18 mouse cellular contexts compared by ENCODE assay signal in genomic region chr2:32218541-32219334, GRCm38 (mm10). TPM values are rescaled to one million over a fixed set of nuclear protein-coding genes. Genes with fewer than 3 reads are reported as not detected.
A peak's percentile ranks its signal among the peaks of the same experiment; 100 is the strongest.
DNase-seq lines count a peak whose midpoint lies in the region; ATAC-seq and TF ChIP-seq lines count a peak whose summit lies in the region.
"Had no signal": no experiment of that assay in that cellular context is flagged by ENCODE, and none has a peak within 500 bp of the region (broad histone marks: within the 10 kb centered on the region; RNA-seq: fewer than 3 reads in every experiment).

No protein-coding gene starts in this region.

- H3K9me3 ChIP-seq in forebrain, embryonic 11.5 days (ENCODE audit: control insufficient read depth, low read length): no peaks in the 10 kb centered on the region
- H3K9me3 ChIP-seq: embryonic facial prominence, embryonic 15.5 days; forebrain, embryonic 13.5 days; heart, embryonic 13.5 days had no signal

- no peak overlapping the region for H3K4me2 ChIP-seq in forebrain, embryonic 11.5 days (ENCODE audit: low read depth, low read length, severe bottlenecking)
- H3K4me2 ChIP-seq: embryonic facial prominence, embryonic 15.5 days; forebrain, embryonic 13.5 days; heart, embryonic 13.5 days; liver, embryonic 11.5 days; lung, embryonic 14.5 days had no signal

- peaks cover 97% of the 10 kb centered on the region for H3K36me3 ChIP-seq in C2C12 (ENCODE audit: control insufficient read depth, insufficient read depth)
- peaks cover 66% of the 10 kb centered on the region for H3K36me3 ChIP-seq in forebrain, embryonic 11.5 days (ENCODE audit: control insufficient read depth, insufficient read depth, low read length)

- H3K79me2 ChIP-seq in C2C12 (ENCODE audit: control insufficient read depth, insufficient read depth): no peaks in the 10 kb centered on the region

- H3ac ChIP-seq in C2C12 (ENCODE audit: control insufficient read depth, insufficient read length, low read depth): no peak overlapping the region

- peaks cover 41% of the 10 kb centered on the region for H3K4me1 ChIP-seq in cerebellum, adult 2 months (ENCODE audit: control insufficient read depth, insufficient read depth, low read length)
- H3K4me1 ChIP-seq in forebrain, embryonic 11.5 days (replicated peaks; ENCODE audit: control insufficient read depth, insufficient read depth, low read length): no peaks in the 10 kb centered on the region
- H3K4me1 ChIP-seq: embryonic facial prominence, embryonic 15.5 days; forebrain, embryonic 13.5 days; heart, embryonic 13.5 days had no signal

- DNase-seq in cerebellum, adult 2 months: peak; percentile 65 to 71
- DNase-seq in cerebellum, adult 9-10 months: no peak
- DNase-seq in heart, adult 9 months (ENCODE audit: low spot score in 2 of 2): peak; percentile 37 to 61
- DNase-seq in heart, postnatal 10 days: no peak
- DNase-seq in brain, adult 2 months (ENCODE audit: low read depth, low spot score): peak; percentile 77
- no peak for DNase-seq in forebrain, embryonic 11.5 days (ENCODE audit: low spot score)
- no peak for DNase-seq in natural killer cell, adult 2 months (ENCODE audit: low spot score in 2 of 2)
- DNase-seq: lung, embryonic 14.5 days; midbrain, embryonic 14.5 days; thymus, postnatal 25 days had no signal

- H3K4me3 ChIP-seq in cerebellum, adult 2 months (replicated peaks; ENCODE audit: insufficient read depth, low read depth, low read length): no peak overlapping the region
- H3K4me3 ChIP-seq in C2C12 (ENCODE audit: insufficient read depth, poor library complexity, severe bottlenecking): no peak overlapping the region
- H3K4me3 ChIP-seq in forebrain, embryonic 11.5 days (ENCODE audit: low read depth, low read length): no peak overlapping the region
- H3K4me3 ChIP-seq: embryonic facial prominence, embryonic 15.5 days; forebrain, embryonic 13.5 days; heart, embryonic 13.5 days had no signal

- TF ChIP-seq POLR2A in cerebellum, adult 2 months (IDR thresholded peaks at IDR 0.05; ENCODE audit: borderline replicate concordance, insufficient read depth, low read length): no peak

- H3K27ac ChIP-seq in cerebellum, adult 2 months (ENCODE audit: insufficient read depth, low read length): peak overlapping the region; percentile 90
- H3K27ac ChIP-seq in forebrain, embryonic 11.5 days (ENCODE audit: low read depth, low read length): no peak overlapping the region
- H3K27ac ChIP-seq: embryonic facial prominence, embryonic 15.5 days; forebrain, embryonic 13.5 days; heart, embryonic 13.5 days; macrophage; stomach, postnatal 0 days had no signal

- TF ChIP-seq CTCF in cerebellum, adult 2 months (IDR thresholded peaks at IDR 0.05; ENCODE audit: borderline replicate concordance, insufficient read depth, low read depth, low read length): no peak
- no peak for TF ChIP-seq CTCF in C2C12 (IDR thresholded peaks at IDR 0.05; ENCODE audit: control insufficient read depth, insufficient read depth, insufficient read length)

- intact Hi-C loops in heart, postnatal 10 days (cut with DNase I): no loop called here

- no peaks in the 10 kb centered on the region for H3K79me3 ChIP-seq in C2C12 (ENCODE audit: low read depth)

- no peak overlapping the region for H3K9ac ChIP-seq in forebrain, embryonic 11.5 days (ENCODE audit: low read length)
- H3K9ac ChIP-seq: embryonic facial prominence, embryonic 15.5 days; forebrain, embryonic 13.5 days; heart, embryonic 13.5 days; lung, embryonic 14.5 days had no signal

- no peaks in the 10 kb centered on the region for H3K27me3 ChIP-seq in cerebellum, adult 2 months (ENCODE audit: control insufficient read depth, insufficient read depth, low read length)
- no peaks in the 10 kb centered on the region for H3K27me3 ChIP-seq in C2C12 (ENCODE audit: control insufficient read depth, insufficient read depth, insufficient read length)
- H3K27me3 ChIP-seq in forebrain, embryonic 11.5 days (ENCODE audit: control insufficient read depth, insufficient read depth, low read length): no peaks in the 10 kb centered on the region
- H3K27me3 ChIP-seq: embryonic facial prominence, embryonic 15.5 days; forebrain, embryonic 13.5 days; heart, embryonic 13.5 days had no signal

- WGBS in cerebellum, adult 2 months: 49% methylated on average over 11 of the region's 11 CpGs
- 86% methylated on average over 11 of the region's 11 CpGs for WGBS in forebrain, embryonic 11.5 days

- no peak for ATAC-seq in forebrain, embryonic 11.5 days (replicated peaks; ENCODE audit: low FRiP score)
- ATAC-seq: CD4-positive, CD25-positive, alpha-beta regulatory T cell, adult 4 months; forebrain, embryonic 13.5 days had no signal

TF ChIP-seq in C2C12, 6 proteins besides CTCF, POLR2A, EP300 and RAD21:
- TF ChIP-seq USF1 (IDR thresholded peaks at IDR 0.05; ENCODE audit: low read depth) (no peak), MYOD1 (IDR thresholded peaks at IDR 0.05; ENCODE audit: control insufficient read depth, insufficient read length, low read depth) (peak; percentile 73)

RNA-seq across cellular contexts. Expression of gene Pomt1, which starts 17.7 kb away (rescaled TPM):
- 23.1 and 23.9 TPM in 2 replicates for polyA plus RNA-seq in cerebellum, adult 2 months (2012; rRNA removed)
- 10 to 100 TPM; 13.9 to 14.5 TPM for total RNA-seq in heart, postnatal 10 days (2021)
- 12.9 TPM for polyA plus RNA-seq in C2C12 (2012; fragmentation: generic; extraction: Trizol)
- 26.3 and 33.3 TPM in 2 replicates for polyA plus RNA-seq in forebrain, embryonic 11.5 days (2014; fragmentation: Nextera tagmentation; extraction: Ambion mirVana)

RNA-seq across cellular contexts. Expression of gene Uck1, which starts 41.2 kb away (rescaled TPM):
- 72.0 and 74.4 TPM in 2 replicates for polyA plus RNA-seq in cerebellum, adult 2 months (2012; rRNA removed)
- total RNA-seq in heart, postnatal 10 days (2021): 10 to 100 TPM; 30.9 to 34.9 TPM
- 47.7 TPM for polyA plus RNA-seq in C2C12 (2012; fragmentation: generic; extraction: Trizol)
- polyA plus RNA-seq in forebrain, embryonic 11.5 days (2014; fragmentation: Nextera tagmentation; extraction: Ambion mirVana): 78.4 and 89.0 TPM in 2 replicates

Comparison
In these comparisons a context has a peak if more than half of its experiments do, and no peak if none do; other contexts are left out.
1. DNase-seq: peak in cerebellum, adult 2 months (2 of 2), heart, adult 9 months (2 of 2) and brain, adult 2 months (single experiment); none in cerebellum, adult 9-10 months (single experiment), heart, postnatal 10 days (0 of 2), forebrain, embryonic 11.5 days (single experiment) and natural killer cell, adult 2 months (0 of 2).